Mouse (Mus musculus): Measurements from ENCODE around the gene Fto.

Fto gene

DNA sequence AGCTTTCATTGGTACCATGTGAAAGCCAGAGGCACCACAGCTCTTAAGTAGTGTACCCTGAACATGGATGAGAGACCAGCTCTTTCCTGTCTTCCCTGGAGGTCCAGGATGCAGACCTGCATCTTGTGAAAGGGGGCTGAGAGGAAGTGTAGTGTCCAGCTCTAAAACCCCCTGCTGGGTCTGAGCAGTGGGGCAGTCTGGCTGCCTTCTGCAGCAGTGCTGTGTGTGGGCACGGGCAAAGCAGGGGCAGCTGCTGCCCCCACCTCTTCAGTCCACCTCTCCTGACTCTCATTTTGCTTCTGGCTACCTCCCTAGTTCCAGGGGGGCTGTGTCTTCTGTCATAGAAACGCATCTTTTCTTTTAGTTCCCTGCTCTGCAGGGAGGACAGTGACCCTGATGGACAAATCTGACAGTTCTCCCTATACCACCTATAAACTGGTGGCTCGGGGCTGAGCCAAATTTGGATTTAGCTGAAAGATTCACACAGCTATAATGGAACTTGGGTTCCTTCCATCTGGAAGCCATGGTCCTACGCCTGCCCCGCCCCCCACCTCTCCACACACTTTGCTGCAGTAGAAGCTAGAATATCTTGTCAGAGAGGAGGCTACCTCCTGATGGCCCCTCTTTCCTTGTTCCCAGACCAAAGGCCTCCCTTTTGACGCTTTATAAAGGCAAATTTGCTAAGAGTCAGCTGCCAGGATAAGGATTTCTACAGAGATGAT is 371.4 kb downstream of the Fto start:
- Histone ChIP-seq H3K36me3 (ENCODE audit: insufficient read depth, low read length) (no peaks in the 10 kb centered on the region), H3K4me3 (replicated peaks; ENCODE audit: low read length) (no peak overlapping the region), H3K9me3 (ENCODE audit: low read length) (no peaks in the 10 kb centered on the region), H3K27me3 (ENCODE audit: insufficient read depth, low read length) (peaks cover 15% of the 10 kb centered on the region), H3K4me1 (replicated peaks; ENCODE audit: low read depth, low read length) (no peaks in the 10 kb centered on the region)
- no peak for TF ChIP-seq NANOG (IDR thresholded peaks at IDR 0.05; ENCODE audit: borderline replicate concordance, low read length)
- no peak for TF ChIP-seq POU5F1 (IDR thresholded peaks at IDR 0.05; ENCODE audit: borderline replicate concordance, low read length)
- no peak for TF ChIP-seq CTCF (conservative IDR thresholded peaks at IDR 0.05; ENCODE audit: low read length)

DNA sequence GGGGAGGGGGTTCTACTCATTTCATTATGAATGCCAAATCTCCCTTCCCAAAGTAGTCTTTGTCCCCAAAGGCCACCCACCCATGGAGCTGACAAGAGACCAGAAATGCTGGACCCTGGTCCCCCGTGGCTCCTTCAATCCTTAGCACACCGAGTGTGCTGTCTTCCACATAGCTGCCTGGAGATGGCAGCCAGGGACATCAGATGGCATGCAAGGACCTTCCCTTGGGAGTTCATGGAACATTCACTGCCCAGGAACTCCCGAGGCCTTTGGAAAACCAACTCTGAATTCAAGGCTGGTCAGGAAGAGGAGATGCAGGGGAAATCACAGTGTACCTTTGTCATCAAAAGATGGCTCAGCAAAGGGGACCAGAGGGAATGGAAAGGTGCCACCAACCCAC is 372.1 kb downstream of the Fto start:
- Histone ChIP-seq H3K9me3 (ENCODE audit: low read length) (peaks cover under 1% of the 10 kb centered on the region; the same call in 1 of the 2 replicates), H3K4me3 (replicated peaks; ENCODE audit: low read length) (no peak overlapping the region), H3K27me3 (ENCODE audit: insufficient read depth, low read length) (peaks cover 15% of the 10 kb centered on the region), H3K4me1 (replicated peaks; ENCODE audit: low read depth, low read length) (no peaks in the 10 kb centered on the region), H3K36me3 (ENCODE audit: insufficient read depth, low read length) (no peaks in the 10 kb centered on the region)
- TF ChIP-seq CTCF (conservative IDR thresholded peaks at IDR 0.05; ENCODE audit: low read length) (no peak), NANOG (IDR thresholded peaks at IDR 0.05; ENCODE audit: borderline replicate concordance, low read length) (no peak), POU5F1 (IDR thresholded peaks at IDR 0.05; ENCODE audit: borderline replicate concordance, low read length) (no peak)

DNA sequence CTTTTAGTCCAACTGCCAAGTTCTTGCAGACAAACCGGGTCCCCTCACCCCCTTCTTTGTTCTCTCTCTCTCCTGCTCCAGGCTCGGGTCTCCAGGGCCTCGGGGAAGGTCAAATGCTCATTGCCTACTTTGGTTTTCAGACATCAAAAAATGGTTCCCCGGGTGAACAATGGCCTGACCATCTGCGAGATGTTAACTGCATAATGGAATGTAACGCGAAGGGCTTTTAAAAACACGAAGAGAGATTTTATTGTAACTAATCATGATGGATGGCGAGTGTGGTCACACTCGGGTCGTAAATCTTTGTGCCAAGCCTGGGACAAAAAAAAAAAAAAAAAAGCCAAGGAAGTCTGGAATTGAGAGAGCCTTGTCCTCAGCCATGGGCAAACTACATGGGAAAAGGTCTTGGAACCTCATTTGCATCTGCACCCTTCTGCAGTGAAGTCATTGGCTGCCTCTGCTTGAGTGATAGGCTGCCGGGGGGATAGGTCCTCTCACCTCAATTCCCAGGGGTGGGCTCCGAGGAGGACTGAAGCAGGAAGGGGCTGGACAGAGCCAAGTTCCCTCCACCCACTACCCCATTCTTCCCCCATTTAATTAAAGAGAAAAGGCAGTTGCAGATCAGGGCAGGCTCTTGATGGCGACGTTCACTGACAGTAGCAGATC is 378.9 kb downstream of the Fto start:
- H3K36me3 ChIP-seq (ENCODE audit: insufficient read depth, low read length) = no peaks in the 10 kb centered on the region
- peaks cover 15% of the 10 kb centered on the region; the same call in 1 of the 2 replicates for H3K9me3 ChIP-seq (ENCODE audit: low read length)
- no peaks in the 10 kb centered on the region for H3K4me1 ChIP-seq (replicated peaks; ENCODE audit: low read depth, low read length)
- no peaks in the 10 kb centered on the region for H3K27me3 ChIP-seq (ENCODE audit: insufficient read depth, low read length)
- H3K4me3 ChIP-seq (replicated peaks; ENCODE audit: low read length) = no peak overlapping the region
- TF ChIP-seq NANOG (IDR thresholded peaks at IDR 0.05; ENCODE audit: borderline replicate concordance, low read length) (no peak), CTCF (conservative IDR thresholded peaks at IDR 0.05; ENCODE audit: low read length) (no peak), POU5F1 (IDR thresholded peaks at IDR 0.05; ENCODE audit: borderline replicate concordance, low read length) (no peak)

DNA sequence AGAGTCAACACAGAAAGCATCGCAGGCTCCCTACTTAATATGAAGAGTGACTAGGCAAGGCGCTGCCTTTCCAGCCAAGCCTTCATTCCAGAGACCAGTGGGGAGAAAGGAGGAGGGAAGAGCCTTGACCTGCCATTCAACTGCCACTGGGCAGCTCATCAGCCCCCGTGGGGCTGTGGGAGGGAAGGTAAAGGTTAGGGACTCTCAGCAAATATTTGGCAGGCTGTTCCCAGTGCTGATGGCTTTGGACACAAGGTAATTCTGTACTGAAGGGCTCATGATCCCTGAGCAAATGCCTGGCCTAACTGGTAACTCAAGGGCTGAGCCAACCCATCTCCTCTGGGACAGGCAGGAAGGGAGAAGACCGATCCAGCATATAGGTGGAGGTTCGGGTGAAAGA is 393.2 kb downstream of the Fto start:
- Histone ChIP-seq H3K9me3 (ENCODE audit: low read length) (peaks cover 5% of the 10 kb centered on the region; the same call in 1 of the 2 replicates), H3K27me3 (ENCODE audit: insufficient read depth, low read length) (peaks cover 17% of the 10 kb centered on the region; the same call in 1 of the 2 replicates), H3K4me3 (replicated peaks; ENCODE audit: low read length) (no peak overlapping the region), H3K36me3 (ENCODE audit: insufficient read depth, low read length) (no peaks in the 10 kb centered on the region), H3K4me1 (replicated peaks; ENCODE audit: low read depth, low read length) (peaks cover 17% of the 10 kb centered on the region)
- TF ChIP-seq NANOG (IDR thresholded peaks at IDR 0.05; ENCODE audit: borderline replicate concordance, low read length) (no peak), CTCF (conservative IDR thresholded peaks at IDR 0.05; ENCODE audit: low read length) (no peak), POU5F1 (IDR thresholded peaks at IDR 0.05; ENCODE audit: borderline replicate concordance, low read length) (no peak)

DNA sequence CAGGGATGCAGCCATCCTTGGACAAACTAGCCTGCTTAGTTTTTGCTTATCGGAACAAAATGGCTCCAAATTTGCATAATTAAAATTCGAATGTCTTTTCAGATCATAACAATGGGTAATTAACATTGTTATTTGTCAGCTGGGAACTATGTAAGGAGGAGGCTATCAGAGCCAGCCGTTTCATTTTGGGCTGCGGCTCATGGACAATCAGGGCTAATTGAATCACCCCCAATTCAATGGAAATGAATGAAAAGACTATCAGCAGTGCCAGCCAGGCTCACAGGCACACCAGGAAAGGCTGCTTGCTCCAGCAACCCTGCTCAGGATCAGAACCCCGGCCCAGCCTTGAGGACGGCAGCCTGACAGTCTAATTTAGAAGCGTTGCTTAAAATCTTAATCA is 395.3 kb downstream of the Fto start:
- Histone ChIP-seq H3K9me3 (ENCODE audit: low read length) (peaks cover 5% of the 10 kb centered on the region; the same call in 1 of the 2 replicates), H3K36me3 (ENCODE audit: insufficient read depth, low read length) (no peaks in the 10 kb centered on the region), H3K27me3 (ENCODE audit: insufficient read depth, low read length) (peaks cover 19% of the 10 kb centered on the region), H3K4me1 (replicated peaks; ENCODE audit: low read depth, low read length) (peaks cover 28% of the 10 kb centered on the region), H3K4me3 (replicated peaks; ENCODE audit: low read length) (no peak overlapping the region)
- TF ChIP-seq POU5F1 (IDR thresholded peaks at IDR 0.05; ENCODE audit: borderline replicate concordance, low read length) (no peak), CTCF (conservative IDR thresholded peaks at IDR 0.05; ENCODE audit: low read length) (no peak), NANOG (IDR thresholded peaks at IDR 0.05; ENCODE audit: borderline replicate concordance, low read length) (no peak)

DNA sequence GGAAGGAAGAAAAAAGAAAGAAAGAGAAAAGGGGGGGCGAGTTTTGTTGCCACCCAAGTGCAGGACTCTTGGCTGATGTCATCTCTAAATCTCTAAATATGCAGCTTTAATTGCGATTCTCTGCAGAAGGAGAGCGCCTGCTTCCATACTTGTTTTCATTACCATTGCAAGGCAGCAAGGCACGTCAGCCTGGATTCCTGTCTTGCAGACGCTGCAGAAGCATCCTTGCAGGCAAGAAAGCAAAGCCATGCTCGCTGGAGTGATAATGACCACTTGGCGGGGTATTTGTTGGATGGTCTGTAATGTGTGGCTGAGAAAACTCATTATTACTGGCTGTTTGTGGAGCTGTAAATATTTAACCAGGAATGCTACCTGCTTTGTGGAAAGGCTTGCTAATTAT is 396.4 kb downstream of the Fto start:
- H3K27me3 ChIP-seq (ENCODE audit: insufficient read depth, low read length) = peaks cover 24% of the 10 kb centered on the region
- H3K9me3 ChIP-seq (ENCODE audit: low read length) = peaks cover 5% of the 10 kb centered on the region; the same call in 1 of the 2 replicates
- H3K4me1 ChIP-seq (replicated peaks; ENCODE audit: low read depth, low read length) = peaks cover 33% of the 10 kb centered on the region
- H3K36me3 ChIP-seq (ENCODE audit: insufficient read depth, low read length) = no peaks in the 10 kb centered on the region
- H3K4me3 ChIP-seq (replicated peaks; ENCODE audit: low read length) = no peak overlapping the region
- TF ChIP-seq CTCF (conservative IDR thresholded peaks at IDR 0.05; ENCODE audit: low read length) (no peak), NANOG (IDR thresholded peaks at IDR 0.05; ENCODE audit: borderline replicate concordance, low read length) (no peak), POU5F1 (IDR thresholded peaks at IDR 0.05; ENCODE audit: borderline replicate concordance, low read length) (no peak)

DNA sequence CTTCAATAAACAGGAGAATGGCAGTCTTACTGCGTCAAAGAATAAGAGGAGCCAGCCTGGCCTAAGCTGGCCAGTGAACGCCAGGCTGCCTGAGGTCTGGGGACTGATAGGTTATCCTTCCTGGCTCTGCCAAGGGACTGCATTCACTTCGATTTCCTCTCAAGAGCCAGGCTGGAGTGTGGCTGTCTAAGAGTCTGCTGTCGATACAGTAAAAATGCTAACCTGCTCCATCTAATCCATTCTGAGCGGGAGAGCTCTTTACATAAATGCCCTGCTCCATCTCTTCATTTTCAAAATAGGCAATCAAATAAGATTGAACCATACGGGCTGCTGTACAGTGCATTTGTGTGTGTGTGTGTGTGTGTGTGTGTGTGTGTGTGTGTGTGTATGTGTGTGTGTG is 397.9 kb downstream of the Fto start:
- peaks cover 28% of the 10 kb centered on the region for H3K27me3 ChIP-seq (ENCODE audit: insufficient read depth, low read length)
- no peak overlapping the region for H3K4me3 ChIP-seq (replicated peaks; ENCODE audit: low read length)
- peaks cover 33% of the 10 kb centered on the region for H3K4me1 ChIP-seq (replicated peaks; ENCODE audit: low read depth, low read length)
- no peak for TF ChIP-seq NANOG (IDR thresholded peaks at IDR 0.05; ENCODE audit: borderline replicate concordance, low read length)
- no peak for TF ChIP-seq POU5F1 (IDR thresholded peaks at IDR 0.05; ENCODE audit: borderline replicate concordance, low read length)
- no peak for TF ChIP-seq CTCF (conservative IDR thresholded peaks at IDR 0.05; ENCODE audit: low read length)
- no peaks in the 10 kb centered on the region for H3K36me3 ChIP-seq (ENCODE audit: insufficient read depth, low read length)
- H3K9me3 ChIP-seq (ENCODE audit: low read length) = peaks cover 5% of the 10 kb centered on the region; the same call in 1 of the 2 replicates

DNA sequence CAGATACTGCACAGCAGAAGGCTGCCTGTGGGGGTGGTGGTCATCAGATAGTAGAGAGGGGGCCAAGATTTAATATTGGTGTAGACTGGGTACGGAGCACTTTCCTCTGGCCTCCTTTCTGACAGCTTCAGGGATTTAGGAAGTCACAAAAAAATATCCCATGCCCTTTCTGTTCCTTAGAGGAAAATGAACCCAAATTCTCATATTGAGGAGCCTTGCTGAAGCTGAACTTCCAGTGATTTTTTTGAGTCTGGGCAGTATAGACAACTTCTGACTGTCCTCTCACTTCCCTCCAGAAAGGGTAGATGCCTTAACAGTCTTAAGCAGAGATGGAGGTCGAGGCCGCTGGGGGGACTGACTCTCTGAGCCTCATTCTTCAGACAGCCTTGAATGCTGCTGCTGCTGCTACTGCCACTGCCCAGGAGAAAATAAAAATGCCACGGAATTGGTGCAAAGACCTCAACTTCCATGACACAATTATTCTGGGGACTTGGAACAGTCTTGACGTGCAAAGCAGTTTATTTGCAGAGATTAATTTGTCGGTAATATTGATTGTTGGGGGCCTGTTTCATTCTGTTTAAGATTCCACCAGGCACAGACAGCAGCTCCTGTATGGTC is 398.8 kb downstream of the Fto start:
- Histone ChIP-seq H3K4me3 (replicated peaks; ENCODE audit: low read length) (no peak overlapping the region), H3K4me1 (replicated peaks; ENCODE audit: low read depth, low read length) (peaks cover 33% of the 10 kb centered on the region), H3K36me3 (ENCODE audit: insufficient read depth, low read length) (no peaks in the 10 kb centered on the region), H3K9me3 (ENCODE audit: low read length) (peaks cover 5% of the 10 kb centered on the region; the same call in 1 of the 2 replicates), H3K27me3 (ENCODE audit: insufficient read depth, low read length) (peaks cover 30% of the 10 kb centered on the region)
- TF ChIP-seq CTCF (conservative IDR thresholded peaks at IDR 0.05; ENCODE audit: low read length) (no peak), NANOG (IDR thresholded peaks at IDR 0.05; ENCODE audit: borderline replicate concordance, low read length) (no peak), POU5F1 (IDR thresholded peaks at IDR 0.05; ENCODE audit: borderline replicate concordance, low read length) (no peak)
